Mouse (Mus musculus): ENCODE measurements around the gene Plek.

Gene Plek

GRCm38 (mm10) chr11:17002739-17003373 lies 49.3 kb downstream of the Plek start:
- in situ Hi-C loops (cut with MboI; ENCODE audit: unreplicated experiment in 2 of 2) = loop anchor here (5.0 kb wide), 1 partner anchor 36 kb away; no protein-coding TSS in a partner anchor

- in situ Hi-C loops (cut with MboI; ENCODE audit: unreplicated experiment in 2 of 2) = loop anchor here (5.0 kb wide), 1 partner anchor 33 kb away; no protein-coding TSS in a partner anchor
These were observed 51.5 kb downstream of the Plek start for GRCm38 (mm10) chr11:17000353-17001334.

DNA sequence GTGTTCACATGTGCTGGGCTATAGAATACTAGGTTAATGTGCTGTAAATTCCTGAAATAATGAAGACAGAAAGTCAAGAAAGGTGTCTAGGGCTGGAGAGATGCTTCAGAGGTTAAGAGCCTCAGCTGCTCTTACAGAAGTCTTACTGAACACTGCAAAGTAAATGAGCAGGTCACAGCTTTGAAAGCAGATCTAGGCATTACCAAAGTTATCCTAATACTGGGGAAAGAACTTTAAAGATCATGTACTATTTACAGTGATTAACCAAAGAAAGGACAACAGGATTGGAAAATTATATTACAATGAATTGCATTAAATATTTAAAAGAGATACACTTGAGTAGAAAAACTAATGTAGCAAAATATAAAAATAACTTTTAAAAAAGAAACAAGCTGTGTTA lies 52.2 kb downstream of the Plek start:
- in situ Hi-C loops (cut with MboI; ENCODE audit: unreplicated experiment in 2 of 2) = loop anchor here (5.0 kb wide), 1 partner anchor 33 kb away; no protein-coding TSS in a partner anchor

DNA sequence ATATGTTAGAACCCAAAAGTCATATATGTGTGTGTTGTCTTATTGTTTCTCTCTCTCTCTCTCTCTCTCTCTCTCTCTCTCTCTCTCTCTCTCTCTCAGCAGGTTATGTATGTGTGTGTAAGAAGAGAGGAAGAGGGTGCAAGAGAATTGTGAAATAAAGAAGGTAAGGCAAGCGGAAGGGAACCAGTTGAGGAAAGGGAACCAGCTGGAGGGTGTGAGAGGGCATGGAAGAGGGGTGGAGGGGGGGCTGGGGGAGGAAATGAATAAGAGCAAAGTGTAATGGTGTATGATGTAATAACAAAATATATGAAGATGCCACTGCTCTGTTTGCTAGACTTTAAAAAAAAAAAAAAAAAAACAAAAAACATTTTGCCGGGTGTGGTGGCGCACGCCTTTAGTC lies 52.8 kb downstream of the Plek start:
- in situ Hi-C loops (cut with MboI; ENCODE audit: unreplicated experiment in 2 of 2) = no loop called here

- in situ Hi-C loops (cut with MboI; ENCODE audit: unreplicated experiment in 2 of 2) = no loop called here
These were observed 54.7 kb downstream of the Plek start for GRCm38 (mm10) chr11:16997465-16997864.

- in situ Hi-C loops (cut with MboI; ENCODE audit: unreplicated experiment in 2 of 2) = no loop called here
These were observed 55.4 kb downstream of the Plek start for GRCm38 (mm10) chr11:16996818-16997217.

GRCm38 (mm10) chr11:16992880-16993279 lies 59.3 kb downstream of the Plek start:
- in situ Hi-C loops (cut with MboI; ENCODE audit: unreplicated experiment in 2 of 2) = no loop called here

GRCm38 (mm10) chr11:16989885-16990284 lies 62.3 kb downstream of the Plek start:
- in situ Hi-C loops (cut with MboI; ENCODE audit: unreplicated experiment in 2 of 2) = no loop called here

DNA sequence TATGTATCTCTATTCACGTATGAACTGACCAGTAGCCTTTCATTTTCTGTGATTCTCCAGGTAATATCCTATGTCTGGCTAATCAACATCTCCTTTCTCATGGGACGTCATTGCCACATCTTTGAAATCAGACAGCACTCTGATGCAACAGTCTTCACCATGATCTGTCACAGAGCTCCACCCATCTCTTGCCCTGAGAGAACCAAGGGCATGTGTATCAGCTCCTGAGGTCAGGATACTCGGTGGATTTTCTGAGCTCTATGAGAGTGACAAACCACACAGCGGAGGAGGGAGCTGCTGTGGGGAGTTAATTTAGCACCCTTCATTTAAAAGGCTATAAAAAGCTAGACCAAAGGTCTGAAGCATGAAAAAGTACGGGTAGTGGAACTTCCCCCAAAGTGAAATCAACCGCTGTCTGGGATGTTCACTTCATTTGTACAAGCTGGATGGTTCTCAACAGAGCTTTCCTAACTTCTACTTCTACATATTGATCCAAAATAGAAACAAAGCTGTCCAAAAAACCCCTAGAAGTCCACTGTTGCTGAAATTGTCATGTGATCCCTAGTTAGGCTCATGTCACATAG lies 64.3 kb downstream of the Plek start:
- in situ Hi-C loops (cut with MboI; ENCODE audit: unreplicated experiment in 2 of 2) = no loop called here

DNA sequence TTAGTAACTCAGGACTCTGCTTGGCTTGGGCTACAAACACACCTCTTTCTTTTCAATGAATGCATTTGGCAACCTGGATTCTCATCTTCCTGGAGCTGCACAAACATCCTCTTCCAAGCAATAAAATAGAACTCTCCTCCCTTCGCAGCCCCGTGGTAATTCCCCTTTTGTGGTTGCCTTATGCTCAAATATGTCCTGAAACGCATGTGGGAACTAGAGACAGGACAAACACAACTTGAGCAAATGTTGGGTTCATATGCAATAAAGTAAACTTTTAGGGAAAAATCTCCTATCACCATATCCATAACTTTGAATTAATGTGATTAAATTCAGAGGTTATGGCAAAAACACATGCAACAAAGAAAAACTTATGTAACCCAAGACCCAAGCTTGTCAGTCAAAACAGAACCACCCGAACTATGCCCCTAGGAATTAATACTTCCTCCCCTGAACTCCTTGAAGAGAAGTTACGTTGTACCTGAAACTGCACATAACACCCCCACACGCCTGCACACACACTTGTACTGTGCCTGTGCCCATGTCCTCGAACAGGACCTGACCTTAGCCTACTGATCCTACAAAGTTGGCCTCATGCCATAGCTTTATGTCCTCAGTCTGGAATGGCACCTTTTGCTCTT lies 65.5 kb downstream of the Plek start:
- in situ Hi-C loops (cut with MboI; ENCODE audit: unreplicated experiment in 2 of 2) = no loop called here

- in situ Hi-C loops (cut with MboI; ENCODE audit: unreplicated experiment in 2 of 2) = no loop called here
These were observed 73.9 kb downstream of the Plek start for GRCm38 (mm10) chr11:16978161-16978707.

- in situ Hi-C loops (cut with MboI; ENCODE audit: unreplicated experiment in 2 of 2) = no loop called here
These were observed 74.6 kb downstream of the Plek start for GRCm38 (mm10) chr11:16977611-16978010.

GRCm38 (mm10) chr11:16976937-16977336 lies 75.2 kb downstream of the Plek start:
- in situ Hi-C loops (cut with MboI; ENCODE audit: unreplicated experiment in 2 of 2) = no loop called here

- in situ Hi-C loops (cut with MboI; ENCODE audit: unreplicated experiment in 2 of 2) = loop anchor here in 1 of 2 experiments (25.0 kb wide), 1 partner anchor 239 kb away; the partner anchor contains the start of gene Pno1
These were observed 79.1 kb downstream of the Plek start for GRCm38 (mm10) chr11:16973086-16973485.

GRCm38 (mm10) chr11:16972027-16972426 lies 80.2 kb downstream of the Plek start:
- in situ Hi-C loops (cut with MboI; ENCODE audit: unreplicated experiment in 2 of 2) = loop anchor here in 1 of 2 experiments (25.0 kb wide), 1 partner anchor 240 kb away; the partner anchor contains the start of gene Pno1

GRCm38 (mm10) chr11:16969650-16970049 lies 82.5 kb downstream of the Plek start:
- in situ Hi-C loops (cut with MboI; ENCODE audit: unreplicated experiment in 2 of 2) = loop anchor here (5.0 to 25.0 kb wide), 3 partner anchors 33 to 243 kb away; partner anchors contain the start of gene Pno1 (in 1 of the 2)

DNA sequence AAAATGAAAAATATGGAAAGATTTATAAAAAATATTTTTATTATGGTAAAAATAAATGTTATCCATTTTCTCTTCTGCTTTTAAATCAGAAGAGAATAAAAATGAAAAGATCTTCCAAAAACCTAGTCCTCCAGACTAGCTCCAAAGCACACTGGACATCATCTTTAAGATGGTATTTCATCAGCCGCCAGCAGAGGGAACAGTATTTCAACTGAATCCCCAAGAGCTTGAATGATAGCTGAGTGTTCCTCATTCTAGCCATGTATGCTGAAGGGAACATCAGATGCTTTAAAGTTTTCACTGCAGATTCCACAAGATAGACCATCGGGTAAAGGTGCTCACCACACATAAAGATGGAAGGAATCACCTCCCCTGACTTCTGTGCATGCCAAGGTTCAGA lies 84.4 kb downstream of the Plek start:
- in situ Hi-C loops (cut with MboI; ENCODE audit: unreplicated experiment in 2 of 2) = loop anchor here (5.0 to 25.0 kb wide), 3 partner anchors 34 to 244 kb away; partner anchors contain the start of gene Pno1 (in 1 of the 2)

DNA sequence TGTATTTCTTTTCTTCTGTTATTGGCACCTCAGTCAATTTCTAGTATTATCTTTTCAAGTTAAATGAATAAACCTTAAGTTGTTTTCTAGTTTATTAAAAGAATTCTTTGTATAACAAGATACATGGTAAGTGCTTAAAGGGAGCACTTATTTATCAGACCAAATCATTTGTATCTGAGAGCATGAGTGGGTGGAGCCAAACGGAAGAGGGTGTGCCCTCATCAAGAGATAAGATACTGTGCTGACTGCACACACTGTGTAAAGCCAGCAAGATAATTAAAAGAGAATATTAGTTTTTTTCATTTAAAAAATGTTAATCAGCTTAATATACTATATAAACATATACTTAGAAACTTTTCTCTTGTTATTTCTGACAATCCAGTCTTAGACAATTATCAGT lies 93.7 kb downstream of the Plek start:
- in situ Hi-C loops (cut with MboI; ENCODE audit: unreplicated experiment in 2 of 2) = loop anchor here in 1 of 2 experiments (25.0 kb wide), 1 partner anchor 254 kb away; the partner anchor contains the start of gene Pno1

DNA sequence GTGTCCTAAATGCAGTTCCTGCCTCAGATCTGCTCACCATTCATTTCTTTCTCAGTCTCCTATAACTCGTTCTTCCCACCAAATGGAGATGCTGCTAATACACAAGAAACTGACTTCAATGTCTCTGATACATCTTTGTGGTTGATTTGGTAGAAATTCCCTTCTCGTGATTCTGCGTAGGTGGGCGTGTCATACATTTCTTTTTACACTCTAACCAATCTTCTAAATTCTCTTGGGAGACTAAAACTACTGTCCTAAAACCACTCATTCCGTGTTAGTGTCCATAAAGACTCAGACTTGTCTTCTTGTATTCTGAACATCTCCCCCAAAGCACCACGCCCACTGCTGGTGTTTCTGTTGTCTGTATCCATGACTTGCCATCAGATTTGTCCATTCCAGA lies 95.2 kb downstream of the Plek start:
- in situ Hi-C loops (cut with MboI; ENCODE audit: unreplicated experiment in 2 of 2) = loop anchor here in 1 of 2 experiments (25.0 kb wide), 1 partner anchor 255 kb away; the partner anchor contains the start of gene Pno1

Data from v-Abl transformed pro-B cells (cell line).